Mouse (Mus musculus) megakaryocyte, embryonic 14.5 days (primary cell): ENCODE measurements around the gene Rfc1.

Source experiments
- FLI1 ChIP-seq: IDR thresholded peaks from 2 replicates; pipeline ENCODE4 v1.6.1; 2012; ENCODE audit warnings: low read length, inconsistent platforms, mixed read lengths
- GATA1 ChIP-seq: IDR thresholded peaks from 3 replicates; pipeline ENCODE4 v1.6.1; 2012; ENCODE audit warnings: mixed read lengths, low read length, inconsistent platforms, borderline replicate concordance

DNA sequence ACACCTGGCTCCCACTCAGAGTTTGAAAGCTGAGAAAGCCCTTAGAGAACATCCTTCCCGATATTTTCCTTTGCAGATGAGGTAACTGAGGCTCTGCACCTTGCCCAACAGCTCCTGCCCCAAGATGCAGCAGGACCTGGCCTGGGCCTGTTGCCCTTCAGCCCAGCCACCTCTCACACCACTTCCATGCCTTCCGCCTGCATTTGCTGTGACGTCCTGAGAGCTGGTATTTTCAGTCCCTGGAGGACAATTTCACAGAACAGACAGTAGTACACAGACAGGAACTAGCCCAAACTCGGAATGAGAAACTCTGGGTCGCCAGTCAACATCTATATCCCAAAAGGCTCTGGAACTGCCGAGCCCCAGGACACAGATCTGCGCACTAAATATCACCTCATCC is 39.3 kb upstream of the Rfc1 start:
- TF ChIP-seq GATA1 (no peak), FLI1 (no peak)
